10 mouse cellular contexts compared by ENCODE assay signal in genomic region chr5:65142247-65142646, GRCm38 (mm10). TPM values are rescaled to one million over a fixed set of nuclear protein-coding genes. Genes with fewer than 3 reads are reported as not detected.
"Had no signal": no experiment of that assay in that cellular context is flagged by ENCODE, and none has a peak within 500 bp of the region (broad histone marks: within the 10 kb centered on the region; RNA-seq: fewer than 3 reads in every experiment).

No protein-coding gene starts in this region.

- DNase-seq: lung, adult 2 months; lung, postnatal 14 days; right cerebral cortex, postnatal 14 days; thymus, adult 2 months; thymus, postnatal 25 days; thymus, postnatal 4 days had no signal

RNA-seq across cellular contexts. Expression of gene Tmem156, which starts 50.3 kb away (rescaled TPM):
- total RNA-seq: midbrain, postnatal 0 days had no signal
- polyA plus RNA-seq: midbrain, embryonic 11.5 days; midbrain, embryonic 13.5 days; neural tube, embryonic 14.5 days had no signal
